Mouse (Mus musculus) ES-Bruce4 (cell line): Measurements from ENCODE around the gene Slc35g2.

Source experiments
- CTCF ChIP-seq: IDR thresholded peaks from one replicate; pipeline ENCODE4 v1.8.1; 2011; ENCODE audit warnings: low read depth, low read length
- POLR2A ChIP-seq: IDR thresholded peaks from one replicate; pipeline ENCODE4 v1.8.1; 2011; ENCODE audit warnings: low read length; ENCODE audit not compliant: insufficient read depth

DNA sequence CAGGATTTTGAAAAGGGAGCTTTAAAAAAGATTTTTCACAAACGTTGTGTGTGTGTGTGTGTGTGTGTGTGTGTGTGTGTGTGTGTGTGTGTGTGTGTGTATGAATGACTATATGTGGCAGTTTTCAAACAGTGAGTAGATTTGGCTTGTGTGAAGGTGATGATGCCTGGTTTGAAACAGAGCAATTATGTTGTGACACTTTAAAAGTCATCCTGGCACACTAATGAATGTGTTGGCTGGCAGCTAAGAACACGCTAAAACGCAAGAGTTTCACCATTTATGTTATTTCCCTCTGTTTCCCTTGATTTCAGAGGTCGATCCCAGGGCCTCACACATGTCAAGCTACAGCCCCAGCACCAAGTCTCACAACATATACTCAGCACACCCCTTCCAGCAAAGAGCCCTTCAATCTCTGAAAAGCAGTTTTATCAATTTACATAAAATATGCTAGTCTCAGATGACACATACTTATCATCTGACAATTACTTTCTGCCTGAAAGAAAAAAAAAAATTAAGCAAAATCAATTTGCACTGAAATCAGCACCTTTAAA is 12.8 kb downstream of the Slc35g2 start:
- no peak for TF ChIP-seq POLR2A
- TF ChIP-seq CTCF: no peak
